Mouse (Mus musculus): ENCODE data around the gene Grk2.

Grk2 gene

DNA sequence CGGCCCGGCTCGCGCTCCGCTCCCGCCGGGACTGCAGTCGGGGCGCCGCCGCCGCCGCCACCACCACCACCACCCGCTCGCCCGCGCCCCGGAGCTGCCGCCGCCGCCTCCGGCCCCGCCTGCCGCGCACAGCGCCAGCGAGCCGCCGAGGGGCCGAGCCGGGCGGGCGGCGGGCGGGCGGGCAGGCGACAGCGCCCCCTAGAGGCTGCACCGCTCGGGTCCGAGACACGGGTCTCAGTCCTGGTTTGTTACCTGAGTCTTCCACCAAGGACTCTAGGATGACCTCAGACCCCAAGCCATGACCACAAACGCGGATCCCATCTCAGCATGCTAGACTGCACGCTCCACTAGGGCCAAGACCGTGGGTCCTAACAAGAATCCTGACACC is at the start of gene Grk2:
Gene Grk2 (minus strand): TSS at position 33 of the 388 bp plus-strand sequence.
- peak; percentile 86 for DNase-seq

DNA sequence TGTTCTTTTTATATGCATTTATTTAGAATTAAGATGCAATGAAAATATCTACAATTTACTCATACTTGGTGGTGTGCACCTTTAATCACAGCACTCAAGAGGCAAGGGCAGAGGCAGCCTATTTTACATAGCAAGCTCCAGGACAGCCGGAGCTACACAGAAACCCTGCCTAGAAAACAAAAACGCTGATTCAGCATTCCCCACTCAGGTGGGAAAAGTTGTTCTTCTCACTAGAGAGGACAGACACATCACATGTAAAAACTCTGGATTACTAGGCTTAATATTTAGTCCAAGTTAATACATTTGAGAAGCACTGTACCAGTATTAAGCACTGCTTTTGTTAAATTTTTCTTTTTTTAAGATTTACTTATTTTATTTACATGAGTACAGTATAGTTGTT is 43.4 kb upstream of the Grk2 start:
- no peak for DNase-seq

DNA sequence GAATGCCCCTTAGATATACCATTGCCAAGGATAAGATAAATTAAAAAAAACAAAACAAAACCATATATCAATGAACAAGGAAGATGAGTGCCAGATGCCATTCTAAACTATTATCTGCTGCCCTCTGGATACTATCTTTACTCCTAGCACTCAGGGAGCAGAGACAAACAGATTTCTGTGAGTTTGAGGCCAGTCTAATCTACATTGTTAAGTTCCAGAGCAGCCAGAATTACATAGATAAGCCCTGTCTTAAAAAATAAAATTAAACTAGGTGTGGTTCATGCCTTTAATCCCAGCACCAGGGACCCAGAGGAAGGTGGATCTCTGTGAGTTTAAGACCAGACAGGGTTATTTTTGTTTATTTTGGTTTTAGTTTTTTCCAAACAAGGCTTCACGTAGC is 40.5 kb upstream of the Grk2 start:
- DNase-seq, result no peak

DNA sequence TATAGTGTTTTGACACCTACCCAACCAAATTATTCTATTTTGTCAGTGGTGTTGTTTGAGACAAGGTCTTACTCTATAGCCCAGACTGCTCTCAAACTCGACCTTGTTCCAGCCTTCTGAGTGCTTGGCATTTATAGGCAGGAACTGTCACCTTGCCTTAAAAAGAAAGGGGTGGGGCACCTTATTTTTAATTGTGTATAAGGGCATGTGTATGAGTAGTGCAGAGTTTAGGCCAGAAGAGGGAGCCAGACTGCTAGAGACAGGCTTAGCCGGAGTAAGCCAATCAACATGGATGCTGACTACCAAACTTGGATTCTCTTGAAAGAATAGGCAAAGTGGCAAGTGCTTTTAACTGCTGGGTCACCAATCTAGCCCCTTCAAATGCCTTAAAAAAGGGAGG is 32.1 kb upstream of the Grk2 start:
- peak; percentile 59 for DNase-seq

DNA sequence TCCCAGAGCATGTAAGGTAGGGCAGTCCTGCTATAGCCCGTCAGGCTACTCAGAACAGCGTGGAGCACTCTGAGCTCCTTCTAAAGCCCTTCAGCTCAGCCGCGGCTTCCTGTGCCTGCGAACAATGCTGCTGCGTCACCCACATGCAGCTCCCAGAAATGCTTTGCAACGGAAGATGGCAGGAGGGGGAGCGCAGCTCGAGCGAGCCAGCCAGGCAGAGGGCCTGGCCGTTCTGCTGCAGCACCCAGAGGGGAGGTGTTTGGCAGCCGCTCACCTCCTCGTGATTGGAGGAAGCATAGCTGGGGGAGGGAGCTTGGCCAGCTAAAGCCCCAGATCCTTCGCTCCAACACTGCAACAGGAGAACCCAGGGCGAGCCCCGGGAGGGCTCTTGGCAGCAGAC is 27.8 kb upstream of the Grk2 start:
- peak; percentile 97 for DNase-seq

- peak; percentile 48 for DNase-seq
Observed at GRCm38 (mm10) chr19:4333100-4333775, 27.2 kb upstream of the Grk2 start.

- DNase-seq, result peak; percentile 60
Observed at GRCm38 (mm10) chr19:4332653-4333052, 26.6 kb upstream of the Grk2 start.

- DNase-seq, result no peak
Observed at GRCm38 (mm10) chr19:4331273-4331672, 25.3 kb upstream of the Grk2 start.

GRCm38 (mm10) chr19:4330603-4331002 is 24.6 kb upstream of the Grk2 start:
- DNase-seq, result no peak

GRCm38 (mm10) chr19:4328737-4329304 is 22.8 kb upstream of the Grk2 start:
- no peak for DNase-seq

DNA sequence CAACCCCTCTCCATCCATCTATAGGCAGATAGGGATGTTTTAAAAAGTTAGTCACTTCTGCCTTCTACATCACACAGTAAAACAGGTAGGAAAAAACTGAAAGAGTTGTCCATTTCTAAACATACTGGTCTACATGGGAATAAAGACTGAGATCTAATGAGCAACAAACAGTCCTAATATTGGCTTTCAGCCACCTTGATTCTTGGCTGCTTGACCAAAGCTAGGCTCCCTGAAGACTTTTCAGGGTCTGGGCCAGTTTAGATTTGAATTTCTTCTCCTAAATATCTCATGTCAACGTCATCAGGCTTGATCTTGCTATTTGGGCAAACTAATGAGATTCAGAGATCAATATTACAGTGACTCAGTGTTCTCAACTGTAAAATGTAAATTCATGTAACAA is 20.9 kb upstream of the Grk2 start:
- DNase-seq, result peak; percentile 55

DNA sequence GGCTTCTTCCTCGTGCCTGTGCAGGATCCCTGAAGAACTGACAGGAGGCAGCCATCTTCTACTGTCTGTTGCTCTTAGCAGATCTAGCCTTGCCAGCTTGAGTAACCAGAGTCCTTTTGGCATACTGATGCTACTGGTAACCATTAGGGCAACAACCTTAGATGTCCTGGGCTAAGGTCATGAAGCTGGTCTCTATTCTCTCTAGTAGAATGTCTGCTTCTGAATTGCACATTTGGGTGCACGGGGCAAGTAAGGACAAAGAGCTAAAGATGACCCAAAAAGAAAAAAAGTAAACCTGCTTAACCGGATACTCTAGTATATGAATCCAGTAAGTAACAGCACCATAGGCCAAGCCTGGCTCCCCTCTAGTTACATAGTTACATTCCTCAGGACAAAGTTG is 20.1 kb upstream of the Grk2 start:
- no peak for DNase-seq

DNA sequence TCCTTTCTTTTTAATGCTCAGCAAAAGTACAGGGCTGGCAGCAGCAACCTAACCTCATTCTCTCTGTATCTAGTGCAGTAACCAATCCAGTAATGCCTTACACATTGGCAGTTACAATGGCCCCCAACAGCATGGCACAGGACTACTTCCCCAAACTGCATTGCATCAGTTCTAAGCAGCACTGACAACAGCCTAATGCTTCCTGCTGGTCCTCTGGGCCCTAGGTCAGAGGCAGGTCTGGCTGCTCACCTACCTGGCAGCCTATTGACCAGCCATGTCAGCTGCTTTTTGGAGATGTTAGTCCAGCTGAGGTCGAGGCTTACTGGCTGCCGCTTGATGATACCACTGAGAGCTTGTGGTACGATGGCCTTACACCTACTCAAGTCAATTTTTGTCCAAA is 16.1 kb upstream of the Grk2 start:
- DNase-seq, result peak; percentile 4

GRCm38 (mm10) chr19:4321622-4322021 is 15.6 kb upstream of the Grk2 start:
- DNase-seq, result no peak

DNA sequence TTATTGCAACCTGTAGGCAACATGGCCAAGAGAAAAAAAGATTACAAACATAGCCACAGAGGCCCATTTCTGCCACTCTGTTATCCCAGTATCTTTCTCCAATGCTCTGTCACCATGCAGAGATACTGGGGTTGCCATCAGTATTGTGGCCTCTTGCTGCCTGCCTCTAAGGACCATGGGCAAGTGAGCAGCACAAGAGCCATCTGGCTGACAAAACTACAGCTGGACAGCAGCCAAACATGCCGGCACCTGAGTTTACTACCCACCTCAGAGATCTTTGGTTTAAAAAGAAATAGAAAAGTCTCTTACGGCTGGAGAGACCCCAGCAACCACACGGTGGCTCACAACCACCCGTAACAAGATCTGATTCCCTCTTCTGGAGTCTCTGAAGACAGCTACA is 13.2 kb upstream of the Grk2 start:
- DNase-seq, result peak; percentile 65

- DNase-seq, result peak; percentile 47
Observed at GRCm38 (mm10) chr19:4317181-4317580, 11.2 kb upstream of the Grk2 start.

DNA sequence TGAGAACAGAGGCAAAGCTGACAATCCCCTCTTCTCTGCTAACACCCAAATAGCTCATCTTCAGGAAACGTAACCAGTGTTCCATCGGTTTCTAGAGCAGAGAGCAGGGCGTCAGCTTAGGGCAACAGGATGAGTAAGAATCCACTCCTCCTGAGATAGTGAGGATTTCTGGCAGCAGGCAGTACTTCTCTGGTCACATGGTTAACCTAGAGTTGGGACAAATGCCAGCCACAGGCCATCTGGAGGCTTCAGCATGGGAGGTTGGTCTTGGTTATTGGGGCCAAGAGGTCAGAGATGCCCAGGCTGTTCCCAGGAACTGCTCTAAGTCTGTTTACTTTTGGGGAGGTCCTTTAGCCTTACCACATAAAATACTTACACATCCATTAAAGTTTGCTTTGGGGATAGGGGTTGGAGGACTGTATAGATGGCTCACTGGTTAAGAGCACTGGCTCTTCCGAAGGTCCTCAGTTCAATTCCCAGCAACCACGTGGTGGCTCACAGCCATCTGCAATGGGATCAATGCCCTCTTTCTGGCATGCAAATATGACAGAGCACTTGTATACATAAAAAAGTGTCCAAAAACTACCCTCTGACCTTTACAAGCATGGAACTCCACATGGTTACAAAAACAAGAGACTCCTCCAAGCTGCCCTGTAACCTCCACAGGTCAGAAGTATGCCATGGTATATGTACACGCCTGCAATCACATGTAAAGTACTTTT is 9.4 kb upstream of the Grk2 start:
- peak; percentile 95 for DNase-seq

GRCm38 (mm10) chr19:4309776-4310185 is 3.8 kb upstream of the Grk2 start:
- DNase-seq, result peak; percentile 73

GRCm38 (mm10) chr19:4309302-4309701 is 3.3 kb upstream of the Grk2 start:
- peak; percentile 40 for DNase-seq

- peak; percentile 75 for DNase-seq
Observed at GRCm38 (mm10) chr19:4305491-4306189, 382 bp downstream of the Grk2 start.

- no peak for DNase-seq
Observed at GRCm38 (mm10) chr19:4304871-4305321, 1.1 kb downstream of the Grk2 start.

DNA sequence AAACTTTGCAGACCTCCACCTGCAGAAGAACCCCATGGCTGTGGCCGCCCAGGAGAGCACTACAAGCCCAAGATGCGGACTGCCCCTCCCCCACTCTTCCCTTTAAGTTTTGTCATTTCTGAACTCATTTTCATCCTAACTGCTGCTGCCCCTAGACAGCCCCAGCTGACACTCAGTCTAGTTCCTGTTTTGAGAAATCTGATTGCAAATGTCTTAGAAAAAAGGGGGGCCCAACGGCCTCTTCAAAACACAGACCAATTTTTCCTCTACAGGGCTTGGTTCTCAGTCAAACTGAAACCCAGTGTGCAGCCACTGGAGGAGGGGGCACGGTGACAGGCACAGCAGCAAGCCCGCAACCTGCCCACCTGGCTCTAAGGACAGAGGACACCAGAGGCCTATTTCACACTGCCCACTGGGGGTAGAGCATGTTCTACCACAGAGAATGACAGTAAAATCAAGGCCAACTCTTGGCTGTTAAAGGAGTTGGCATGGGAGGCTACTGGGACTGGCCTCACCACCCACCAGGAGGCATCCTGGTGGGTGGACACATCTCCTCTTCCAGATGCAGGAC is 1.7 kb downstream of the Grk2 start:
- peak; percentile 71 for DNase-seq

DNA sequence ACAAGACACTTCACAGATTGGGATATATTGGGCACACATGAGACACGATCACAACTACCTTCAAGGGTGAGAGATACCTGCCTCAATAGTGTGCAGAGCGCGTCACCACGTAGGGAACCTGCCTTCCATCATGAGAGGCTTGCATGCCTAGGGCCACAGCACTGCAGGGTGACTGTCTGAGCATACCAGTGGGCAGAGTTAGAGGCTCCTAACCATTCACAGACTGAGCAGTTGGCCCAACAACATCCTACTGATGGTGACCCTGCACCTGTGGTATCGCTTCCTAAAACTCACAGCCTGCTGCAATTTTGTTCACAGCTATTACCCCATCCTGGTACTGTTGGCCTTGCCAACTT is 2.4 kb downstream of the Grk2 start:
- DNase-seq, result peak; percentile 65

Measured in cerebellum, adult 9-11 months (tissue).